Mouse (Mus musculus) G1E (cell line): ENCODE data around the gene Gnat1. TPM values are rescaled to one million over a fixed set of nuclear protein-coding genes. Genes with fewer than 3 reads are reported as not detected.

Experiments
- ATAC-seq: 2 replicates; pipeline ENCODE4 v1.8.0; 2016; ENCODE audit warnings: mild to moderate bottlenecking; ENCODE audit not compliant: insufficient number of reproducible peaks, poor library complexity, low FRiP score, severe bottlenecking; ENCODE audit errors: extremely low read depth
- DNase-seq: peaks from one replicate; pipeline ENCODE4 v3.0.0; 2012; ENCODE audit warnings: low spot score
- H3K27me3 ChIP-seq: 2 replicates; pipeline ENCODE4 v1.6.1; 2012; ENCODE audit warnings: mild to moderate bottlenecking, low read length, inconsistent platforms; ENCODE audit not compliant: insufficient read depth
- H3K36me3 ChIP-seq: replicated peaks from 2 replicates; pipeline ENCODE3; 2012; ENCODE audit warnings: mild to moderate bottlenecking, inconsistent platforms
- H3K4me1 ChIP-seq: 2 replicates; pipeline ENCODE4 v1.6.1; 2012; ENCODE audit warnings: low read depth, low read length, inconsistent platforms, mixed read lengths; ENCODE audit not compliant: insufficient read depth
- H3K4me3 ChIP-seq: 2 replicates; pipeline ENCODE4 v1.5.1; 2012; ENCODE audit warnings: low read depth, mild to moderate bottlenecking, inconsistent platforms, low read length, moderate library complexity, mixed read lengths
- H3K9me3 ChIP-seq: replicated peaks from 2 replicates; pipeline ENCODE4 v1.6.1; 2012; ENCODE audit warnings: inconsistent platforms
- CTCF ChIP-seq: IDR thresholded peaks from 2 replicates; pipeline ENCODE4 v1.5.1; 2012; ENCODE audit warnings: low read depth, low read length, inconsistent platforms, mixed read lengths
- GATA1 ChIP-seq: IDR thresholded peaks from 2 replicates; pipeline ENCODE4 v1.6.1; 2012; ENCODE audit warnings: borderline replicate concordance, low read length, inconsistent platforms, mixed read lengths
- GATA2 ChIP-seq: IDR thresholded peaks from 2 replicates; pipeline ENCODE4 v1.6.1; 2012; ENCODE audit warnings: low read depth, low read length, inconsistent platforms, borderline replicate concordance
- POLR2AphosphoS5 ChIP-seq: IDR thresholded peaks from 2 replicates; pipeline ENCODE4 v1.6.1; 2012; ENCODE audit warnings: low read depth, low read length, inconsistent platforms; ENCODE audit not compliant: insufficient replicate concordance
- TAL1 ChIP-seq: conservative IDR thresholded peaks from 2 replicates; pipeline ENCODE4 v1.6.1; 2012; ENCODE audit warnings: low read depth, low read length, inconsistent platforms, mixed read lengths
- polyA plus RNA-seq: library from polyadenylated mRNA; stranded (reverse); fragments of >175 nt; gene quantifications from 2 replicates; pipeline ENCODE4 v1.2.3, GENCODE M21; 2012
- total RNA-seq, 2 experiments: library from RNA; stranded (forward) in 1 of 2; stranded (reverse) in 1 of 2; fragments of 200-1000 nt in 1 of 2; fragments of >200 nt in 1 of 2; fragmentation: Nextera tagmentation in 1 of 2; gene quantifications; 2 replicates each; pipeline ENCODE4 v1.2.3; 2014 to 2017

Gene Gnat1
- total and polyA plus RNA-seq, 3 experiments, result 0.05 TPM; not detected in 2

DNA sequence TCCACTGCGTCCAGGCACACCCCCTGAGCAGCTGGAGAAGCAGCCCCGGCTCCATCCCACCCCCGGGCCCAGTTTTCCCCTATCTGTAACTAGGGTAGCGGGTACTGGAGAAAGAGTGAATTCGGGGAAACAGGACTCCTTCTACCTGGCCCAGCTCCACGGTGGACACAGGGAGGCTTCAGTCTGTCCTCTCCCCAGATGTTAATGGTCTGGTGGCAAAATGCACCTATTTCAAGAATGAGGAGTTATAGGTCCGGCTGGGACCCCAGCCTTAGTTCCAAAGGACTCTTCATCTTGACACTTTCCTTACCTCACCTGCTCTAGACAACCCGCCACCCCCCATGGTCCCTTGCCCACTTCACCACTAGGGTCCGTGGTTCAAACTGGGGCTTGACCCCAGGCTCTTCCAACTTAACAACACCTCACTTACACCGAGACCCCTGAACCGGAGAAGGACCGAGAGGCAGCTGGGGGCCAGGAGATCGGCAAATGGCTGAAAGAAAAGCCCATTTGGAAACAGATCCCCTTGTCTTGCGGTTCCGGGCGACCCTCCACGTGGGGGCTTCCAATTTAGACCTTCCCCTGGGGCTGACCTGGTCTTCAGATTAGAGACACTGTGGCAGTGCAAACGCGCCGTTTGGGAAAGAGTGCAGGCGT, 29.1 kb upstream of the Gnat1 start:
- Histone ChIP-seq H3K4me1 (peaks cover 29% of the 10 kb centered on the region), H3K27me3 (peaks cover 90% of the 10 kb centered on the region), H3K9me3 (no peaks in the 10 kb centered on the region), H3K4me3 (no peak overlapping the region), H3K36me3 (no peaks in the 10 kb centered on the region)
- TF ChIP-seq TAL1 (no peak), CTCF (no peak), GATA2 (no peak), POLR2AphosphoS5 (no peak), GATA1 (no peak)
- ATAC-seq (no peak), DNase-seq (no peak)

DNA sequence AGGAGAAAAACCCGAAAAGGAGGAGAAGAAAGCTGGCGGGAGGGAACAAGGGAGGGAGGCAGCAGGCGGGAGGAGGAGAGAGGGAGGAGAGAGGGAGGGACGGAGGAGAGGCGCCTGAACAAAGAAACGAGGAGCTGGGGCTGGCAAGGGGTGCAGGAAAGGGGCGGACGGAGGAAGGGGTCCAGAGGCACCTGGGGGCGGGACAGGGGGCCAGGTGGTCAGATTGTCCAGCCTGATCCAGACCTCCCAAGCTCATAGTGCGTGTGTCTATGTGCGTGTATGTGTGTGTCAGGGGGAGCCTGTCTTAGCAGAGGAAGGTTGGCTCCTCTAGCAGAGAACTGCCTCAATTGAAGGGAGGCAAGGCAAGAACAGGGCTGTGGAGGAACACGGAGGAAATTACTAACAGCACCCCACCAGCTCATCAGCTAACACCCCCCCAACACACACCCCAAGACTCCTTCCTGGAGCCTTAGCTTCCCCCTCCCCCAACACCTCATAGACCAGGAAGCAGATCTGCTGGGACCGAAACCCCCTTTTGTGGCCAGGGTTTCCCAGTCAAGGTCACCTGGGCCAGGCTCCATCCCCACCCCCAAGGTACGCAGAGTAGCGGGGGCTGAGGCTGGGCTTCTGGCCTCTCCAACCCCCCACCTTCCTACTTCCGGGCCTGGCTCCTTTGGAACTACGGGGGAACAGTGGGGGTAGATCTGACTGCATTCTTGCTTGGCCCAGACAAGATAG, 28.4 kb upstream of the Gnat1 start:
- DNase-seq, result no peak
- no peak for TF ChIP-seq CTCF
- no peak for TF ChIP-seq POLR2AphosphoS5
- TF ChIP-seq GATA1, result no peak
- H3K4me3 ChIP-seq, result no peak overlapping the region
- no peaks in the 10 kb centered on the region for H3K9me3 ChIP-seq
- H3K4me1 ChIP-seq, result peaks cover 29% of the 10 kb centered on the region
- no peaks in the 10 kb centered on the region for H3K36me3 ChIP-seq
- H3K27me3 ChIP-seq, result peaks cover 95% of the 10 kb centered on the region
- ATAC-seq, result no peak

DNA sequence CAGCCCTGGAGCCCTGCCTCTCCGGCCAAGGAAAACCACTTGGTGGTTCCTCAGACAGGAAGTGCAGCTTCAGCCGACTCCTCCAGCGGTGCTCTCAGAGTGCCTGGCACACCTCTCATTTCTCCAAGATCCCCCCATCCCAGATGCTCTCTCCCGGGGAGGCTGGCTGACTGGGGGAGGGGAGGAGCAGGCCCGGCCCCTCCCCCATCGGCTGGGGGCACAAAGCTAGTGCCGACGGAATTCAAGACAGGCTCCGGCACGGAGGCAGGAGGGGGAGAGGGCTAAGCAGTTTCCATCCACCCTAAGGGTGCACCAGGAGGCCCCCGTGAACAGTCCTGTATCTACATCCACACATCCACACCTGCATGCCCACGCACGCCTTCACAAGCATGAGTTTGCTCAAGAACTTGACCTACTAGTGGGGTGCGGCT, 27.3 kb upstream of the Gnat1 start:
- Histone ChIP-seq H3K36me3 (no peaks in the 10 kb centered on the region), H3K4me1 (peaks cover 29% of the 10 kb centered on the region), H3K9me3 (no peaks in the 10 kb centered on the region), H3K4me3 (no peak overlapping the region), H3K27me3 (peaks cover 97% of the 10 kb centered on the region)
- DNase-seq (no peak), ATAC-seq (no peak)
- no peak for TF ChIP-seq POLR2AphosphoS5
- TF ChIP-seq GATA2, result no peak
- no peak for TF ChIP-seq GATA1
- TF ChIP-seq TAL1, result no peak
- no peak for TF ChIP-seq CTCF

DNA sequence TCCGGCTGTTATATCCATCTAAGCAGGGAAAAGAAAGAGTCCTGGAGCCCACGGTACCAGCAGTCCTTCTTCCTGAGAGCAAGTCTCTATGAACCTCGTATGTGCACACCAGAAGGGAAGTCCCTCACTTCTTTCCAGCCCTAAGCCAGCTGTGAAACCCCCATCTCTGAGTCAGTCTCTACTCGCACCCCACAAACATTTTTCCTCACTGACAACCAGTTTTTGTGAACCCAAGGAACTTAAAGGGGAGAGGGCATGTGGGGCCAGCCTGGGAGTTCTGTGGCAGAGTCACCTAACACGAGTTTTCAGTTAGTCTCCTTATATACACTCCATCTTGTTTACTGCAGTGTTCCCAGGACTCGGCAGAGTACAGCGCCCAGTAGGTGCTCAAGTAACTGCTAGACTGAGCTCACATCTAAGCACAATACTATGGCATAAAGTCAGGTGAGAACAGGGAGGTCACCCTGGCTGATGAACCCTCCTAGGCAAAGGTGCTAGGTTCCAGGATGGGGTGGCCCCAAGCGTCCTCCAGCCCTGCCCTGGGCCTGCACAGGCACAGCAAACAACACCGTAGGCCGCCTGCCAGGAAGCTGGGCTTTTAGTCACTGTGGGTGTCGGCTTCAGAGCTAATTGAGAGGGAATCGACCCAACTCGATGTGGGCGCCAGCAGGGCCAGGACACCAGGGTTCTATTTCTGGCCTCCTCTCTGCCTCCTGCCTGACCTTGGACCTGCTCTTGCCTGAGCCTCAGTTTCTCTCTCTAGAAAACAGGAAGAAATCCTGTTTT, 24.0 kb upstream of the Gnat1 start:
- ATAC-seq, result no peak
- Histone ChIP-seq H3K4me1 (peaks cover 10% of the 10 kb centered on the region; the same call in 1 of the 2 replicates), H3K9me3 (no peaks in the 10 kb centered on the region), H3K4me3 (no peak overlapping the region), H3K27me3 (peaks cover 95% of the 10 kb centered on the region), H3K36me3 (no peaks in the 10 kb centered on the region)
- no peak for TF ChIP-seq GATA1
- no peak for TF ChIP-seq POLR2AphosphoS5
- no peak for TF ChIP-seq CTCF
- no peak for TF ChIP-seq GATA2
- TF ChIP-seq TAL1, result no peak
- DNase-seq, result no peak

DNA sequence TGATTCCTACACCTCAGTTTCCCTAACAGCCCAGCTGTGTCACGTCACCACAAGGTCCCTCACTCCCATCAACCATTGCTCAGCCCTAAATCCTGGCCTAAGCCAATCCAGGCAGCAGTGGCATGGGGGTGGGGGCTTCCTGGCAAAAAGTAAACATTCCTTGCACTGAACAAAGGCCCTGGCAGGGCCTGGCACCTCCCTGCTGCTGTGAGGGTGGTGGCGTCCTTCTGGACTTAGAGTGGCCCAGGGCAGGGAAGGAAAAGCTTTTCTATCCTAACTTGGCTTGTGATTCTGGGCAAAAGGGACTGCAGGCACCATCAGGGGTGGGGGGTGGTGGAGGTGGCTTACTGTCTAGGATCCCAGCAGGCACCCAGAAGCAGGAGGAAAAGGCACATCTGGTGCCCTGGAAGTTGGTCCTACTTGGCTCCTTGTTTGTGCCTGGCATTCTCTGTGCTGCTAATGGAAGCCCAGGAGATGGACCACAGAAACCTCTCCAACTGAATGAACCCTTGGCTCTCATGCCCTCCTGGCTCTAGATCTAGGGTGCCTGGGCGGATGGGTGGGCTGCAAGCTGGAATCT, 23.2 kb upstream of the Gnat1 start:
- Histone ChIP-seq H3K4me1 (0 out of 2 replicates have a peak, but pooled peaks cover 3% of the 10 kb centered on the region), H3K36me3 (no peaks in the 10 kb centered on the region), H3K4me3 (no peak overlapping the region), H3K9me3 (no peaks in the 10 kb centered on the region), H3K27me3 (peaks cover 94% of the 10 kb centered on the region)
- DNase-seq, result no peak
- no peak for ATAC-seq
- no peak for TF ChIP-seq POLR2AphosphoS5
- no peak for TF ChIP-seq GATA1
- TF ChIP-seq GATA2, result no peak

DNA sequence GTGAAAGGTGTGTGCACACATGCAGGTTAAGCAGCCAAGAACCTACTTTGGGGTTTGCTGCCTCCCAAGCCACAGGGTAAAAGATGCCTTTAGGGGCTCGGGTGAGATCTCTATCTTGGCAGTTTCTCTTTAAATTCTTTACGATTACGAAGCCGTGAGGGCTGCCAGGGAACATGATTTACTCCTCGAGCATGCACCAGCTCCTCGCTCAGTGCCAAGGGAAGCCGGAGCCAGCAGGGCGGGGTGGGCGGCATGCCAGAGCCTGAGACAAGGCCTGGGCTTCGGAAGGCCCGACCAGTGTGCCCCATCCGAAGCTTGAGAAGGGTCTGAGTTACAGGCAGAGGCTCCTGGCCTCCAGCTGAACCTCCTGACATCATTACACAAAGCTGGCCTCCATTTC, 22.1 kb upstream of the Gnat1 start:
- TF ChIP-seq GATA2, result no peak
- no peak for TF ChIP-seq POLR2AphosphoS5
- no peak for TF ChIP-seq TAL1
- DNase-seq, result no peak

More for the DNA sequence above, 22.1 kb upstream of the Gnat1 start:
- ATAC-seq, result no peak
- H3K4me3 ChIP-seq, result no peak overlapping the region
- peaks cover 92% of the 10 kb centered on the region for H3K27me3 ChIP-seq
- H3K4me1 ChIP-seq, result no peaks in the 10 kb centered on the region
- no peaks in the 10 kb centered on the region for H3K9me3 ChIP-seq
- no peaks in the 10 kb centered on the region for H3K36me3 ChIP-seq
